Mouse (Mus musculus): ENCODE data around the gene Lysmd2. TPM values are rescaled to one million over a fixed set of nuclear protein-coding genes. Genes with fewer than 3 reads are reported as not detected.
"Not testable (repeated sequence)": the region's sequence is repeated elsewhere in the genome, so short reads cannot be mapped to it uniquely, and the experiment has no call there.

The Lysmd2 gene
- polyA plus RNA-seq, 1 experiment from 2014 or later = 31.5 TPM

GRCm38 (mm10) chr9:75600166-75600934, 25.2 kb upstream of the Lysmd2 start:
- no peak for ATAC-seq (ENCODE audit: low FRiP score, low TSS enrichment)

GRCm38 (mm10) chr9:75601510-75601909, 24.0 kb upstream of the Lysmd2 start:
- peak overlapping the region; percentile 23; the same call in 1 of the 2 replicates for H3K4me2 ChIP-seq (replicated peaks; ENCODE audit: low read depth, low read length)
- no peak overlapping the region for H3K27ac ChIP-seq (ENCODE audit: low read length)
- H3K4me3 ChIP-seq (ENCODE audit: low read length) = no peak overlapping the region
- H3K9ac ChIP-seq (replicated peaks; ENCODE audit: low read length) = 0 out of 2 replicates have a peak overlapping the region, but pooled peaks have one; percentile 10
- ATAC-seq (ENCODE audit: low FRiP score, low TSS enrichment) = peak; percentile 47; the same call in 1 of the 2 replicates
- no peaks in the 10 kb centered on the region for H3K27me3 ChIP-seq (ENCODE audit: insufficient read depth, low read length)
- H3K9me3 ChIP-seq (ENCODE audit: low read length) = peaks cover 5% of the 10 kb centered on the region; the same call in 1 of the 2 replicates
- H3K4me1 ChIP-seq (ENCODE audit: insufficient read depth, low read length) = peaks cover 19% of the 10 kb centered on the region
- WGBS = 11% methylated on average over 12 of the region's 12 CpGs
- no peaks in the 10 kb centered on the region for H3K36me3 ChIP-seq (ENCODE audit: insufficient read depth, low read length)

More at GRCm38 (mm10) chr9:75600166-75600934, 25.2 kb upstream of the Lysmd2 start:
- Histone ChIP-seq H3K4me1 (ENCODE audit: insufficient read depth, low read length) (peaks cover 19% of the 10 kb centered on the region), H3K9me3 (ENCODE audit: low read length) (peaks cover 5% of the 10 kb centered on the region; the same call in 1 of the 2 replicates), H3K36me3 (ENCODE audit: insufficient read depth, low read length) (no peaks in the 10 kb centered on the region), H3K27me3 (ENCODE audit: insufficient read depth, low read length) (no peaks in the 10 kb centered on the region), H3K9ac (replicated peaks; ENCODE audit: low read length) (no peak overlapping the region), H3K4me3 (ENCODE audit: low read length) (no peak overlapping the region), H3K27ac (ENCODE audit: low read length) (peak overlapping the region; percentile 31; the same call in 1 of the 2 replicates), H3K4me2 (replicated peaks; ENCODE audit: low read depth, low read length) (no peak overlapping the region)
- WGBS = 62% methylated on average over 7 of the region's 7 CpGs

- Histone ChIP-seq H3K9ac (replicated peaks; ENCODE audit: low read length) (no peak overlapping the region), H3K4me2 (replicated peaks; ENCODE audit: low read depth, low read length) (no peak overlapping the region), H3K27ac (ENCODE audit: low read length) (no peak overlapping the region), H3K27me3 (ENCODE audit: insufficient read depth, low read length) (peaks cover 3% of the 10 kb centered on the region; the same call in 1 of the 2 replicates), H3K4me1 (ENCODE audit: insufficient read depth, low read length) (no peaks in the 10 kb centered on the region), H3K9me3 (ENCODE audit: low read length) (peaks cover 5% of the 10 kb centered on the region; the same call in 1 of the 2 replicates), H3K4me3 (ENCODE audit: low read length) (no peak overlapping the region), H3K36me3 (ENCODE audit: insufficient read depth, low read length) (no peaks in the 10 kb centered on the region)
- 90% methylated on average over 4 of the region's 4 CpGs for WGBS
- no peak for ATAC-seq (ENCODE audit: low FRiP score, low TSS enrichment)
These were observed 18.0 kb upstream of the Lysmd2 start for GRCm38 (mm10) chr9:75607496-75607895.

- H3K4me2 ChIP-seq (replicated peaks; ENCODE audit: low read depth, low read length) = no peak overlapping the region
- ATAC-seq (ENCODE audit: low FRiP score, low TSS enrichment) = no peak
These were observed 16.0 kb upstream of the Lysmd2 start for GRCm38 (mm10) chr9:75609505-75609904.

GRCm38 (mm10) chr9:75609965-75610364, 15.6 kb upstream of the Lysmd2 start:
- Histone ChIP-seq H3K9ac (replicated peaks; ENCODE audit: low read length) (peak overlapping the region; percentile 38; the same call in 1 of the 2 replicates), H3K4me2 (replicated peaks; ENCODE audit: low read depth, low read length) (peak overlapping the region; percentile 97), H3K9me3 (ENCODE audit: low read length) (no peaks in the 10 kb centered on the region), H3K36me3 (ENCODE audit: insufficient read depth, low read length) (no peaks in the 10 kb centered on the region), H3K4me1 (ENCODE audit: insufficient read depth, low read length) (no peaks in the 10 kb centered on the region), H3K27ac (ENCODE audit: low read length) (no peak overlapping the region), H3K4me3 (ENCODE audit: low read length) (peak overlapping the region; percentile 63), H3K27me3 (ENCODE audit: insufficient read depth, low read length) (peaks cover 3% of the 10 kb centered on the region; the same call in 1 of the 2 replicates)
- 24% methylated on average over 16 of the region's 16 CpGs for WGBS
- ATAC-seq (ENCODE audit: low FRiP score, low TSS enrichment) = no peak

More at GRCm38 (mm10) chr9:75609505-75609904, 16.0 kb upstream of the Lysmd2 start:
- Histone ChIP-seq H3K27ac (ENCODE audit: low read length) (no peak overlapping the region), H3K4me1 (ENCODE audit: insufficient read depth, low read length) (no peaks in the 10 kb centered on the region), H3K9ac (replicated peaks; ENCODE audit: low read length) (no peak overlapping the region), H3K4me3 (ENCODE audit: low read length) (no peak overlapping the region), H3K27me3 (ENCODE audit: insufficient read depth, low read length) (peaks cover 3% of the 10 kb centered on the region; the same call in 1 of the 2 replicates), H3K9me3 (ENCODE audit: low read length) (peaks cover 1% of the 10 kb centered on the region; the same call in 1 of the 2 replicates), H3K36me3 (ENCODE audit: insufficient read depth, low read length) (no peaks in the 10 kb centered on the region)
- 71% methylated on average over 1 of the region's 1 CpGs for WGBS

- Histone ChIP-seq H3K27ac (ENCODE audit: low read length) (no peak within 1 kb of the TSS), H3K4me1 (ENCODE audit: insufficient read depth, low read length) (no peaks in the 10 kb centered on the region), H3K9me3 (ENCODE audit: low read length) (no peaks in the 10 kb centered on the region), H3K9ac (replicated peaks; ENCODE audit: low read length) (peak within 1 kb of the TSS; percentile 69), H3K4me3 (ENCODE audit: low read length) (peak within 1 kb of the TSS; percentile 63), H3K36me3 (ENCODE audit: insufficient read depth, low read length) (no peaks in the 10 kb centered on the region), H3K4me2 (replicated peaks; ENCODE audit: low read depth, low read length) (peak within 1 kb of the TSS; percentile 97), H3K27me3 (ENCODE audit: insufficient read depth, low read length) (peaks cover 3% of the 10 kb centered on the region; the same call in 1 of the 2 replicates)
- WGBS = under 1% methylated on average over 65 of the region's 74 CpGs
- peak; percentile 93 for ATAC-seq (ENCODE audit: low FRiP score, low TSS enrichment)
These were observed 14.7 kb upstream of the Lysmd2 start, which contains the start of gene Tmod2 for GRCm38 (mm10) chr9:75610571-75611493. TSS of gene Tmod2 (minus strand) at chr9:75611325.

GRCm38 (mm10) chr9:75616560-75616959, 9.0 kb upstream of the Lysmd2 start:
- ATAC-seq (ENCODE audit: low FRiP score, low TSS enrichment) = peak; percentile 62; the same call in 1 of the 2 replicates
- Histone ChIP-seq H3K4me2 (replicated peaks; ENCODE audit: low read depth, low read length) (no peak overlapping the region), H3K27ac (ENCODE audit: low read length) (no peak overlapping the region), H3K9me3 (ENCODE audit: low read length) (no peaks in the 10 kb centered on the region), H3K4me1 (ENCODE audit: insufficient read depth, low read length) (no peaks in the 10 kb centered on the region), H3K27me3 (ENCODE audit: insufficient read depth, low read length) (no peaks in the 10 kb centered on the region), H3K4me3 (ENCODE audit: low read length) (no peak overlapping the region), H3K36me3 (ENCODE audit: insufficient read depth, low read length) (no peaks in the 10 kb centered on the region), H3K9ac (replicated peaks; ENCODE audit: low read length) (no peak overlapping the region)
- WGBS = 62% methylated on average over 3 of the region's 3 CpGs

- no peak overlapping the region for H3K4me3 ChIP-seq (ENCODE audit: low read length)
- H3K9ac ChIP-seq (replicated peaks; ENCODE audit: low read length) = no peak overlapping the region
- H3K4me1 ChIP-seq (ENCODE audit: insufficient read depth, low read length) = no peaks in the 10 kb centered on the region
- H3K9me3 ChIP-seq (ENCODE audit: low read length) = no peaks in the 10 kb centered on the region
- WGBS = 71% methylated on average over 6 of the region's 6 CpGs
- H3K36me3 ChIP-seq (ENCODE audit: insufficient read depth, low read length) = no peaks in the 10 kb centered on the region
- no peaks in the 10 kb centered on the region for H3K27me3 ChIP-seq (ENCODE audit: insufficient read depth, low read length)
- no peak overlapping the region for H3K27ac ChIP-seq (ENCODE audit: low read length)
- peak; percentile 63 for ATAC-seq (ENCODE audit: low FRiP score, low TSS enrichment)
- H3K4me2 ChIP-seq (replicated peaks; ENCODE audit: low read depth, low read length) = no peak overlapping the region
These were observed 6.6 kb upstream of the Lysmd2 start for GRCm38 (mm10) chr9:75618836-75619400.

- H3K36me3 ChIP-seq (ENCODE audit: insufficient read depth, low read length); H3K9me3 ChIP-seq (ENCODE audit: low read length); H3K4me3 ChIP-seq (ENCODE audit: low read length); H3K4me1 ChIP-seq (ENCODE audit: insufficient read depth, low read length); ATAC-seq (ENCODE audit: low FRiP score, low TSS enrichment); H3K4me2 ChIP-seq (replicated peaks; ENCODE audit: low read depth, low read length); H3K9ac ChIP-seq (replicated peaks; ENCODE audit: low read length); H3K27ac ChIP-seq (ENCODE audit: low read length); H3K27me3 ChIP-seq (ENCODE audit: insufficient read depth, low read length): not testable (repeated sequence)
- WGBS = 94% methylated on average over 2 of the region's 2 CpGs
These were observed 5.8 kb upstream of the Lysmd2 start for GRCm38 (mm10) chr9:75619761-75620160.
